Comparison of ENCODE assay signal across 8 mouse cellular contexts in genomic region chr4:57434705-57435360, GRCm38 (mm10). TPM values are rescaled to one million over a fixed set of nuclear protein-coding genes. Genes with fewer than 3 reads are reported as not detected.
DNase-seq lines count a peak whose midpoint lies in the region; ATAC-seq and TF ChIP-seq lines count a peak whose summit lies in the region.

No protein-coding gene starts in this region.

- no peak overlapping the region for H3K9ac ChIP-seq in CH12.LX (ENCODE audit: insufficient read depth, low read depth)
- H3K9ac ChIP-seq in embryonic facial prominence, embryonic 15.5 days = peak overlapping the region; percentile 55; the same call in 1 of the 2 replicates

- peak overlapping the region; percentile 71 for H3K4me3 ChIP-seq in heart, embryonic 10.5 days
- no peak overlapping the region for H3K4me3 ChIP-seq in CH12.LX (replicated peaks in 1 of 3; ENCODE audit: low read depth in 2 of 3, low read length in 2 of 3, poor library complexity in 1 of 3)
- H3K4me3 ChIP-seq in embryonic facial prominence, embryonic 15.5 days (replicated peaks) = peak overlapping the region; percentile 63

- no peak for TF ChIP-seq CTCF in CH12.LX (conservative IDR thresholded peaks at IDR 0.05 in 1 of 2, IDR thresholded peaks at IDR 0.05 in 1 of 2; ENCODE audit: low read depth in 2 of 2, low read length in 2 of 2)

- ATAC-seq in embryonic facial prominence, embryonic 15.5 days (ENCODE audit: insufficient number of reproducible peaks, low FRiP score, low TSS enrichment, low read depth) = no peak
- ATAC-seq in megakaryocyte progenitor cell, adult 5-6 weeks (replicated peaks; ENCODE audit: poor library complexity) = no peak

- no peaks in the 10 kb centered on the region for H3K36me3 ChIP-seq in heart, embryonic 10.5 days
- no peaks in the 10 kb centered on the region for H3K36me3 ChIP-seq in CH12.LX (replicated peaks in 1 of 2; ENCODE audit: control insufficient read depth in 1 of 2, insufficient read depth in 1 of 2, low read length in 1 of 2)
- H3K36me3 ChIP-seq in embryonic facial prominence, embryonic 15.5 days = no peaks in the 10 kb centered on the region

- peak overlapping the region; percentile 82 for H3K4me2 ChIP-seq in CH12.LX (ENCODE audit: insufficient read depth, low read depth, poor library complexity, severe bottlenecking)
- H3K4me2 ChIP-seq in embryonic facial prominence, embryonic 15.5 days (replicated peaks) = peak overlapping the region; percentile 100

- H3K4me1 ChIP-seq in heart, embryonic 10.5 days = peaks cover 17% of the 10 kb centered on the region
- peaks cover 5 to 15% of the 10 kb centered on the region in 2 experiments; a peak in 2 of 4 replicates for H3K4me1 ChIP-seq in CH12.LX (ENCODE audit: control insufficient read depth in 1 of 2, insufficient read depth in 2 of 2)
- H3K4me1 ChIP-seq in embryonic facial prominence, embryonic 15.5 days = peaks cover 18% of the 10 kb centered on the region

- in situ Hi-C loops in CH12.LX (cut with MboI; ENCODE audit: low pct_ligation_motif_present, low pct_unique_long_range_greater_than_20kb, low sequenced_read_pairs) = no loop called here

- TF ChIP-seq EP300 in CH12.LX (IDR thresholded peaks at IDR 0.05; ENCODE audit: low read length) = no peak

- H3K79me2 ChIP-seq in CH12.LX (replicated peaks; ENCODE audit: control insufficient read depth, extremely low read depth, insufficient read depth, poor library complexity, severe bottlenecking) = no peaks in the 10 kb centered on the region

- WGBS in heart, embryonic 10.5 days = 19% methylated on average over 19 of the region's 19 CpGs
- WGBS in embryonic facial prominence, embryonic 15.5 days = 15% methylated on average over 19 of the region's 19 CpGs

- no peak for TF ChIP-seq RAD21 in CH12.LX (IDR thresholded peaks at IDR 0.05; ENCODE audit: low read depth, low read length)

- dilution Hi-C loops in CH12.LX (cut with MboI; ENCODE audit: extremely low pct_ligation_motif_present, extremely low pct_unique_long_range_greater_than_20kb, low sequenced_read_pairs) = no loop called here

- intact Hi-C loops in heart, postnatal 25 days (cut with DNase I) = no loop called here

- H3K27ac ChIP-seq in heart, embryonic 10.5 days = peak overlapping the region; percentile 49; the same call in 1 of the 2 replicates
- no peak overlapping the region for H3K27ac ChIP-seq in CH12.LX (ENCODE audit: insufficient read depth, low read depth)
- H3K27ac ChIP-seq in embryonic facial prominence, embryonic 15.5 days (replicated peaks) = no peak overlapping the region

- TF ChIP-seq POLR2A in CH12.LX (IDR thresholded peaks at IDR 0.05; ENCODE audit: low read depth, low read length) = no peak

- H3K9me3 ChIP-seq in heart, embryonic 10.5 days = no peaks in the 10 kb centered on the region
- no peaks in the 10 kb centered on the region for H3K9me3 ChIP-seq in CH12.LX (replicated peaks; ENCODE audit: low read length)
- H3K9me3 ChIP-seq in embryonic facial prominence, embryonic 15.5 days (replicated peaks) = no peaks in the 10 kb centered on the region

- H3K27me3 ChIP-seq in heart, embryonic 10.5 days (ENCODE audit: insufficient read depth, poor library complexity, severe bottlenecking) = peaks cover 62% of the 10 kb centered on the region
- H3K27me3 ChIP-seq in CH12.LX (replicated peaks) = peaks cover 47% of the 10 kb centered on the region
- peaks cover 29% of the 10 kb centered on the region for H3K27me3 ChIP-seq in embryonic facial prominence, embryonic 15.5 days

- DNase-seq in heart, embryonic 10.5 days (ENCODE audit: low spot score) = peak; percentile 67
- DNase-seq in heart, postnatal 25 days (ENCODE audit: low spot score) = no peak
- DNase-seq in CH12.LX (ENCODE audit: extremely low read depth) = no peak
- peak; percentile 37 to 43 for DNase-seq in layer of hippocampus, postnatal 36 days
- peak; percentile 36 to 54 for DNase-seq in right cerebral cortex, postnatal 10 days (ENCODE audit: low spot score in 2 of 2)
- DNase-seq in Muller cell, postnatal 12 days (ENCODE audit: inconsistent ontology term) = no peak

TF ChIP-seq in CH12.LX, 34 proteins besides CTCF, POLR2A, EP300 and RAD21:
- TF ChIP-seq SMC3 (IDR thresholded peaks at IDR 0.05; ENCODE audit: low read depth, low read length) (no peak), BHLHE40 (IDR thresholded peaks at IDR 0.05; ENCODE audit: low read depth, low read length) (no peak), CHD1 (IDR thresholded peaks at IDR 0.05; ENCODE audit: low read depth, low read length) (no peak), ZNF384 (IDR thresholded peaks at IDR 0.05; ENCODE audit: low read depth, low read length) (no peak), PAX5 (IDR thresholded peaks at IDR 0.05; ENCODE audit: low read length) (no peak), UBTF (IDR thresholded peaks at IDR 0.05; ENCODE audit: low read depth, low read length) (no peak), HCFC1 (IDR thresholded peaks at IDR 0.05; ENCODE audit: low read depth, low read length) (no peak), ZMIZ1 (IDR thresholded peaks at IDR 0.05; ENCODE audit: low read depth, low read length) (no peak), ELF1 (IDR thresholded peaks at IDR 0.05; ENCODE audit: low read depth, low read length) (no peak), MAZ (IDR thresholded peaks at IDR 0.05; ENCODE audit: low read depth, low read length) (no peak), GABPA (IDR thresholded peaks at IDR 0.05; ENCODE audit: insufficient replicate concordance, low read depth, low read length) (no peak)

RNA-seq across cellular contexts. Expression of gene Palm2, which starts 0.8 kb away (rescaled TPM):
- 29.6 and 41.8 TPM in 2 replicates for polyA plus RNA-seq in heart, embryonic 10.5 days (2016; fragmentation: Nextera tagmentation; extraction: Ambion mirVana)
- 10 to 100 TPM; 13.9 to 14.8 TPM for total RNA-seq in heart, postnatal 25 days (2021)
- total RNA-seq in CH12.LX (2012; rRNA removed) (0.04 TPM in 1 of 2 replicates, not detected in the other), CH12.LX (2014; rRNA removed) (not detected in 2 replicates)
- polyA plus RNA-seq in CH12.LX (2012; ENCODE audit: insufficient read length, low read depth) = not detected in 2 replicates
- 7.4 and 7.7 TPM in 2 replicates for polyA plus RNA-seq in embryonic facial prominence, embryonic 15.5 days (2015; fragmentation: Nextera tagmentation; extraction: Ambion mirVana)
- total RNA-seq in layer of hippocampus, postnatal 36 days (2021) = 10 to 100 TPM; 47.2 to 55.0 TPM
- not detected in 2 replicates for total RNA-seq in megakaryocyte progenitor cell, adult 5-6 weeks (2015)
- total RNA-seq in megakaryocyte progenitor cell, adult 5-6 weeks (2017) = not detected in 2 replicates

Comparison
In these comparisons a context has a peak if more than half of its experiments do, and no peak if none do; other contexts are left out.
1. DNase-seq: peak in heart, embryonic 10.5 days (single experiment), layer of hippocampus, postnatal 36 days (2 of 2) and right cerebral cortex, postnatal 10 days (2 of 2); none in heart, postnatal 25 days (single experiment), CH12.LX (single experiment) and Muller cell, postnatal 12 days (single experiment).
2. H3K4me3 ChIP-seq: peak in heart, embryonic 10.5 days (single experiment) and embryonic facial prominence, embryonic 15.5 days (single experiment); none in CH12.LX (0 of 3).
3. RNA of gene Palm2, which starts 0.8 kb away (total RNA-seq): 47.2 to 55.0 TPM in layer of hippocampus, postnatal 36 days and 13.9 to 14.8 TPM in heart, postnatal 25 days; 0.04 TPM in CH12.LX and not detected in megakaryocyte progenitor cell, adult 5-6 weeks; every median in the first group is over 10 times any median in the second.